Mouse (Mus musculus) intestine, embryonic 14.5 days (tissue): ENCODE measurements around the gene Gm20422. TPM values are rescaled to one million over a fixed set of nuclear protein-coding genes. Genes with fewer than 3 reads are reported as not detected.
A peak's percentile ranks its signal among the peaks of the same experiment; 100 is the strongest.

ENCODE experiments used
- ATAC-seq: fragments of 200-750 bp; cut with Nextera tagmentation; replicated peaks from 2 replicates; pipeline ENCODE4 v1.8.0; 2017; ENCODE audit warnings: low read depth, moderate number of reproducible peaks, moderate TSS enrichment, moderate library complexity; ENCODE audit not compliant: low FRiP score, low TSS enrichment
- DNase-seq: peaks from one replicate; pipeline ENCODE4 v3.0.0-alpha.2; 2018; ENCODE audit warnings: low spot score
- H3K27ac ChIP-seq: fragments of 300-500 bp; sonication (generic); 2 replicates; pipeline ENCODE4 v1.5.1; 2014; ENCODE audit warnings: low read depth, mild to moderate bottlenecking, control low read depth
- H3K27me3 ChIP-seq: fragments of 300-500 bp; sonication (generic); replicated peaks from 2 replicates; pipeline ENCODE4 v1.6.1; 2014; ENCODE audit warnings: low read length, control low read depth; ENCODE audit not compliant: control insufficient read depth, insufficient read depth
- H3K36me3 ChIP-seq: fragments of 300-500 bp; sonication (generic); 2 replicates; pipeline ENCODE4 v1.6.1; 2014; ENCODE audit warnings: low read length, control low read depth; ENCODE audit not compliant: control insufficient read depth, insufficient read depth
- H3K4me1 ChIP-seq: fragments of 300-500 bp; sonication (generic); replicated peaks from 2 replicates; pipeline ENCODE4 v1.6.1; 2014; ENCODE audit warnings: low read length, control low read depth, mixed read lengths; ENCODE audit not compliant: control insufficient read depth, insufficient read depth
- H3K4me2 ChIP-seq: fragments of 300-500 bp; sonication (generic); 2 replicates; pipeline ENCODE4 v1.6.1; 2014; ENCODE audit warnings: low read length
- H3K4me3 ChIP-seq: fragments of 300-500 bp; sonication (generic); 2 replicates; pipeline ENCODE4 v1.5.1; 2014; ENCODE audit warnings: low read depth, low read length, control low read depth, mixed read lengths
- H3K9ac ChIP-seq: fragments of 300-500 bp; sonication (generic); 2 replicates; pipeline ENCODE4 v1.6.1; 2014; ENCODE audit warnings: mild to moderate bottlenecking, low read length
- H3K9me3 ChIP-seq: fragments of 300-500 bp; sonication (generic); 2 replicates; pipeline ENCODE4 v1.6.1; 2016; ENCODE audit warnings: low read length, control low read depth; ENCODE audit not compliant: control insufficient read depth
- WGBS: fragments of 180-500 bp; shearing (Covaris S2); extraction: QIAGEN DNeasy Blood & Tissue Kit; methylation state at CpG from one replicate; pipeline ENCODE4 v1.1.7; 2014; 5-methylcytosine and 5-hydroxymethylcytosine counted together
- polyA plus RNA-seq: library from polyadenylated mRNA; unstranded; fragments of >200 nt; fragmentation: Nextera tagmentation; extraction: Ambion mirVana; gene quantifications from 2 replicates; pipeline ENCODE4 v1.2.1, GENCODE M21; 2014

The Gm20422 gene
- polyA plus RNA-seq, 1 experiment from 2014 or later, result 0.73 TPM

GRCm38 (mm10) chr8:69790364-69790763 is 15.7 kb upstream of the Gm20422 start:
- 26% methylated on average over 11 of the region's 11 CpGs for WGBS
- no peak for DNase-seq
- peak overlapping the region; percentile 80 for H3K4me2 ChIP-seq
- H3K36me3 ChIP-seq, result peaks cover 25% of the 10 kb centered on the region
- ATAC-seq, result peak; percentile 24
- H3K27ac ChIP-seq, result peak overlapping the region; percentile 79; the same call in 1 of the 2 replicates
- peak overlapping the region; percentile 100 for H3K4me3 ChIP-seq
- no peaks in the 10 kb centered on the region for H3K9me3 ChIP-seq
- no peaks in the 10 kb centered on the region for H3K27me3 ChIP-seq
- peaks cover 12% of the 10 kb centered on the region for H3K4me1 ChIP-seq
- H3K9ac ChIP-seq, result peak overlapping the region; percentile 96

- Histone ChIP-seq H3K9ac (no peak overlapping the region), H3K4me1 (peaks cover 12% of the 10 kb centered on the region), H3K27me3 (no peaks in the 10 kb centered on the region), H3K36me3 (peaks cover 18% of the 10 kb centered on the region), H3K9me3 (no peaks in the 10 kb centered on the region), H3K4me2 (peak overlapping the region; percentile 80), H3K4me3 (0 out of 2 replicates have a peak overlapping the region, but pooled peaks have one; percentile 100), H3K27ac (no peak overlapping the region)
- DNase-seq (peak; percentile 45), ATAC-seq (no peak)
- WGBS, result 67% methylated on average over 5 of the region's 5 CpGs
These were observed 15.0 kb upstream of the Gm20422 start for GRCm38 (mm10) chr8:69789731-69790130.

GRCm38 (mm10) chr8:69789105-69789504 is 14.4 kb upstream of the Gm20422 start:
- Histone ChIP-seq H3K4me1 (peaks cover 12% of the 10 kb centered on the region), H3K27ac (no peak overlapping the region), H3K9me3 (no peaks in the 10 kb centered on the region), H3K9ac (no peak overlapping the region), H3K36me3 (peaks cover 12% of the 10 kb centered on the region), H3K4me3 (no peak overlapping the region), H3K4me2 (no peak overlapping the region), H3K27me3 (no peaks in the 10 kb centered on the region)
- ATAC-seq (no peak), DNase-seq (peak; percentile 42)
- WGBS, result 89% methylated on average over 5 of the region's 5 CpGs

- 59% methylated on average over 12 of the region's 12 CpGs for WGBS
- H3K9me3 ChIP-seq, result no peaks in the 10 kb centered on the region
- no peaks in the 10 kb centered on the region for H3K36me3 ChIP-seq
- H3K4me2 ChIP-seq, result no peak overlapping the region
- H3K27ac ChIP-seq, result no peak overlapping the region
- peaks cover 20% of the 10 kb centered on the region for H3K4me1 ChIP-seq
- no peak overlapping the region for H3K9ac ChIP-seq
- H3K4me3 ChIP-seq, result no peak overlapping the region
- no peaks in the 10 kb centered on the region for H3K27me3 ChIP-seq
- no peak for ATAC-seq
- DNase-seq, result peak; percentile 32
These were observed 2.4 kb upstream of the Gm20422 start for GRCm38 (mm10) chr8:69777111-69777510.

GRCm38 (mm10) chr8:69775149-69775534 is 456 bp upstream of the Gm20422 start:
- no peak for DNase-seq
- Histone ChIP-seq H3K27me3 (no peaks in the 10 kb centered on the region), H3K4me3 (peak overlapping the region; percentile 72; the same call in 1 of the 2 replicates), H3K27ac (no peak overlapping the region; the same call in 1 of the 2 replicates), H3K36me3 (0 out of 2 replicates have a peak, but pooled peaks cover 6% of the 10 kb centered on the region), H3K4me2 (peak overlapping the region; percentile 16; the same call in 1 of the 2 replicates), H3K9me3 (no peaks in the 10 kb centered on the region), H3K4me1 (peaks cover 20% of the 10 kb centered on the region), H3K9ac (no peak overlapping the region)
- 42% methylated on average over 2 of the region's 2 CpGs for WGBS
- ATAC-seq, result peak; percentile 13; the same call in 1 of the 2 replicates

- Histone ChIP-seq H3K27me3 (no peaks in the 10 kb centered on the region), H3K4me2 (no peak overlapping the region), H3K36me3 (peaks cover 33% of the 10 kb centered on the region), H3K9ac (no peak overlapping the region), H3K9me3 (no peaks in the 10 kb centered on the region; the same call in 1 of the 2 replicates), H3K27ac (no peak overlapping the region), H3K4me1 (peaks cover 20% of the 10 kb centered on the region), H3K4me3 (no peak overlapping the region)
- WGBS, result 81% methylated on average over 2 of the region's 2 CpGs
- ATAC-seq, result no peak
- DNase-seq, result peak; percentile 36
These were observed 2.6 kb downstream of the Gm20422 start for GRCm38 (mm10) chr8:69772106-69772505.

- peaks cover 2% of the 10 kb centered on the region; the same call in 1 of the 2 replicates for H3K9me3 ChIP-seq
- no peaks in the 10 kb centered on the region for H3K27me3 ChIP-seq
- H3K4me3 ChIP-seq, result no peak overlapping the region
- H3K36me3 ChIP-seq, result peaks cover 42% of the 10 kb centered on the region
- peak; percentile 42 for DNase-seq
- no peak overlapping the region for H3K9ac ChIP-seq
- no peak overlapping the region for H3K27ac ChIP-seq
- WGBS, result 83% methylated on average over 9 of the region's 9 CpGs
- peaks cover 20% of the 10 kb centered on the region for H3K4me1 ChIP-seq
- H3K4me2 ChIP-seq, result no peak overlapping the region
- no peak for ATAC-seq
These were observed 3.5 kb downstream of the Gm20422 start for GRCm38 (mm10) chr8:69771221-69771620.

- H3K27me3 ChIP-seq, result no peaks in the 10 kb centered on the region
- no peak overlapping the region for H3K4me3 ChIP-seq
- no peak overlapping the region for H3K27ac ChIP-seq
- no peak overlapping the region for H3K9ac ChIP-seq
- H3K4me2 ChIP-seq, result no peak overlapping the region
- DNase-seq (peak; percentile 20), ATAC-seq (no peak)
- H3K36me3 ChIP-seq, result peaks cover 68% of the 10 kb centered on the region
- WGBS, result 94% methylated on average over 4 of the region's 4 CpGs
- H3K9me3 ChIP-seq, result peaks cover 2% of the 10 kb centered on the region; the same call in 1 of the 2 replicates
- no peaks in the 10 kb centered on the region for H3K4me1 ChIP-seq
These were observed 12.8 kb downstream of the Gm20422 start for GRCm38 (mm10) chr8:69761814-69762445.

GRCm38 (mm10) chr8:69758316-69758715 is 16.4 kb downstream of the Gm20422 start:
- Histone ChIP-seq H3K4me3 (no peak overlapping the region), H3K36me3 (peaks cover 47% of the 10 kb centered on the region), H3K4me2 (no peak overlapping the region), H3K27ac (no peak overlapping the region), H3K27me3 (no peaks in the 10 kb centered on the region), H3K9ac (no peak overlapping the region), H3K4me1 (no peaks in the 10 kb centered on the region), H3K9me3 (no peaks in the 10 kb centered on the region)
- DNase-seq (no peak), ATAC-seq (no peak)
- WGBS, result 95% methylated on average over 5 of the region's 5 CpGs
